Mouse (Mus musculus) CD4-positive naive resting alpha-beta T cell, adult 57 days (primary cell): ENCODE measurements around the gene Ces1a. TPM values are rescaled to one million over a fixed set of nuclear protein-coding genes. Genes with fewer than 3 reads are reported as not detected.

Experiments
- total RNA-seq: library from RNA; stranded (reverse); gene quantifications from one replicate; pipeline ENCODE4 v1.2.4, GENCODE M21; 2023

Gene Ces1a
- not detected for total RNA-seq

DNA sequence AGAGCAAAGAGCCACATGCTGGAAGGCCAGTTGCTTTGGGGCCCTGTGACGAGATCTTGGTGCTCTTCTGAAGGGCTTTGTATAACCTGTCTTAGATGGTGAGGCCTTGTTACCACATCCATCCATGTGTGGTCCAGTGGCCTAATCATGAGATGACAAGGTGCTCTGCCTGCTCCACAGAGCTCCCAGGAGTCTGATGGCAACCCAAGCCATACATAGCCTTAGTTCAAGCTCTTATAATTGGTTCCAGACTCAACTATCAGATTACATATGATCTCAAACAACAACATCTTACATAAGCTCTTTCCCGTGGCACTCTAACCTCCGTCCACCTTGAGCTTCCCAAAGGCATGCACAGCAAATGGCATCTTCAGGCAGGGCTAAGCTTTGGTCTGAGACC is at the start of gene Ces1a:
Gene Ces1a (minus strand): TSS at position 101 of the 400 bp plus-strand sequence.

DNA sequence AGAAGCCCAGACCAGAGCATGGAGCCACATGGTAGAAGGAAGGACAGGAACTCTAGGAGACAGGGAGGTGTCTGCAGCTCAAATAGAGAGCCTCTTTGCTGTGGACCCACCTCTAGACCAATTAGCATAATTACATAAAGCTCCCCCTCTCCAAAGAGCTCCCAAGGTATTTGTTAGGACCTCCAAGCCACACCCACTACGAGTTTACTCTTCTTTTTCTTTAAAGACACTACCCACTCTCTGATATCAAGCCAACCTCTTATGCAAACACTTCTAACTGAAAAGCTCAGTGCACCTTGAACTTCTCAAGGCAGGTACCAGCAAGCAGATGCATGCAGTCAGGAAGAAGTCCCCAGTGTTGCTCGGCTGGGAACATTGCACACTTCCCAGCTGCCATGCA is 31.9 kb upstream of the Ces1a start, which contains the start of gene Ces1b:
Gene Ces1b (minus strand): TSS at position 131 of the 400 bp plus-strand sequence.

Other genes with a start within 250 kb of the Ces1a start
- gene Mmp2, start 220.9 kb downstream of the Ces1a start, total RNA-seq = 0.24 TPM
- gene Lpcat2, start 192.9 kb downstream of the Ces1a start, total RNA-seq = 3.4 TPM
- not detected for gene Capns2, start 146.8 kb downstream of the Ces1a start, total RNA-seq
- gene Slc6a2, start 88.1 kb downstream of the Ces1a start, total RNA-seq = not detected
- not detected for gene Ces1b, start 31.8 kb upstream of the Ces1a start, total RNA-seq
- not detected for gene Ces1c, start 83.1 kb upstream of the Ces1a start, total RNA-seq
- 0.65 TPM for gene Ces1d, start 149.6 kb upstream of the Ces1a start, total RNA-seq
- gene Ces1e, start 181.4 kb upstream of the Ces1a start, total RNA-seq = not detected
- not detected for gene Ces1f, start 231.6 kb upstream of the Ces1a start, total RNA-seq